Mouse (Mus musculus) liver, embryonic 14.5 days (tissue): ENCODE measurements at regions not wholly inside any gene's neighbourhood (a gene's known extent, or its start where the extent isn't known, plus 50 kb on each side); places are given as distances from the start of the nearest gene placed in this dataset.
"Not testable (repeated sequence)": the region's sequence is repeated elsewhere in the genome, so short reads cannot be mapped to it uniquely, and the experiment has no call there.

ENCODE experiments used
- ATAC-seq: fragments of 200-750 bp; cut with Nextera tagmentation; 2 replicates; pipeline ENCODE4 v1.8.0; 2017; ENCODE audit warnings: moderate number of reproducible peaks, mild to moderate bottlenecking, moderate library complexity; ENCODE audit not compliant: insufficient read depth
- DNase-seq, 3 experiments: peaks; one replicate each; pipeline ENCODE4 v3.0.0-alpha.2; 2012 to 2013; ENCODE audit warnings: low read depth in 3 of 3, low spot score in 3 of 3
- H3K27ac ChIP-seq: fragments of 300-500 bp; sonication (generic); 2 replicates; pipeline ENCODE4 v1.5.1; 2014; ENCODE audit warnings: moderate library complexity, mild to moderate bottlenecking, control low read depth, inconsistent platforms
- H3K27me3 ChIP-seq: fragments of 300-500 bp; sonication (generic); 2 replicates; pipeline ENCODE4 v1.6.1; 2014; ENCODE audit warnings: mild to moderate bottlenecking, low read length, moderate library complexity; ENCODE audit not compliant: control insufficient read depth, insufficient read depth
- H3K36me3 ChIP-seq: fragments of 300-500 bp; sonication (generic); replicated peaks from 2 replicates; pipeline ENCODE4 v1.6.1; 2014; ENCODE audit warnings: low read depth; ENCODE audit not compliant: control insufficient read depth, insufficient read depth
- H3K4me1 ChIP-seq, 2 experiments: fragments of 200-500 bp in 1 of 2; fragments of 300-500 bp in 1 of 2; sonication (generic) in 1 of 2; replicated peaks; 2 replicates each; pipeline ENCODE4 v1.6.1; 2012 to 2014; ENCODE audit warnings: antibody characterized with exemption in 1 of 2, inconsistent platforms in 1 of 2, low read length in 1 of 2; ENCODE audit not compliant: control insufficient read depth in 2 of 2, insufficient read depth in 2 of 2
- H3K4me2 ChIP-seq: fragments of 300-500 bp; sonication (generic); 2 replicates; pipeline ENCODE4 v1.6.1; 2014; ENCODE audit warnings: low read depth, mild to moderate bottlenecking, control low read depth, moderate library complexity
- H3K4me3 ChIP-seq, 2 experiments: fragments of 200-500 bp in 1 of 2; fragments of 300-500 bp in 1 of 2; sonication (generic) in 1 of 2; 2 replicates each; pipeline ENCODE4 v1.5.1; 2012 to 2014; ENCODE audit warnings: low read depth in 2 of 2, low read length in 2 of 2, mild to moderate bottlenecking in 2 of 2, control low read depth in 1 of 2, inconsistent platforms in 1 of 2, moderate library complexity in 1 of 2; ENCODE audit not compliant: insufficient read depth in 1 of 2
- H3K9ac ChIP-seq: fragments of 300-500 bp; sonication (generic); replicated peaks from 2 replicates; pipeline ENCODE4 v1.6.1; 2014; ENCODE audit warnings: mild to moderate bottlenecking, control low read depth, moderate library complexity
- H3K9me3 ChIP-seq: fragments of 300-500 bp; sonication (generic); 2 replicates; pipeline ENCODE4 v1.6.1; 2016; ENCODE audit warnings: low read length, mixed read lengths; ENCODE audit not compliant: control insufficient read depth
- CTCF ChIP-seq: IDR thresholded peaks from 2 replicates; pipeline ENCODE4 v1.5.1; 2016; ENCODE audit warnings: antibody characterized with exemption, low read depth, control low read depth
- EP300 ChIP-seq: IDR thresholded peaks from 2 replicates; pipeline ENCODE4 v1.6.1; 2016; ENCODE audit warnings: antibody characterized with exemption, low read depth
- WGBS: fragments of 180-500 bp; shearing (Covaris S2); extraction: QIAGEN DNeasy Blood & Tissue Kit; methylation state at CpG from one replicate; pipeline ENCODE4 v1.1.7; 2014; ENCODE audit not compliant: insufficient replicate concordance; 5-methylcytosine and 5-hydroxymethylcytosine counted together

DNA sequence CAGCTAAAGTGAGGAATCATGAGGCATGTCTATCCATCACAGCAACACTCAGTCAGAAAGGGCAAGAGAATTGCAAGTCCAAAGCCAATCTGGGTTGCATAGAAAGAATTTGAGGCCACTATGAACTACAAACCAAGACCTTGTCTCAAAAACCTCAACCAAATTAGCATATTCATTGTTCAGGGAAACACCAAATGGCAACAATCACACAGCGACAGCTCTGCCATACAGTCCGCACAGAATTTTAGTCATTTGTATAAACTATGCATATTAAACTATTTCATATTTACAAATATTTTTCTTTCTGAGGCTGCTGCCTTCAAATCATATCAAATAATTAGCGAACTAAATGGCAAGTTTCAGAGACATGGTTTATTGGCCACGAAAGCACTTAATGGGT is 709.6 kb downstream of the Efna5 start:
- DNase-seq: no peak
- Histone ChIP-seq H3K4me1 (no peaks in the 10 kb centered on the region), H3K27me3 (no peaks in the 10 kb centered on the region), H3K4me2 (no peak overlapping the region), H3K9me3 (no peaks in the 10 kb centered on the region), H3K36me3 (no peaks in the 10 kb centered on the region), H3K27ac (no peak overlapping the region), H3K4me3 (no peak overlapping the region), H3K9ac (no peak overlapping the region)
- 64% methylated on average over 4 of the region's 4 CpGs for WGBS
- TF ChIP-seq CTCF (no peak), EP300 (no peak)
- no peak for ATAC-seq

DNA sequence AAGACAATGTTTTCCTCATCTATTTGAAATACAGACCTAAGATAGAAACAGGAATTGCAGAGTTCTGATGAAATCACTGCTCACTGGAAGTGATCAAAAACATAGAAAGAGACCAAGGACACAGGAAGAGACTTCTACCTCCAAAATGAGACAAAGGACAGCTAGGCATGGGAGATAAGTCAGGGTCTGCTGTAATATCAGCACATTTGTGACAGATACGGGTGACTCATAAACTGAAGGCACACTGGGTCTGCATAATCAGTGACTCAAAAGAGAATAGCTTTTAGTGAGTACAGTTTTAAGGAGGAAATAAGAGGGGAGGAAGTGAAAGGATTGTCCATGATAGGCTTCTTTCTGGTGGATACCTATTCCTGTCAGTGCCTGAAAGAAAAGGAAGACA is 719.7 kb downstream of the Efna5 start:
- no peak overlapping the region for H3K4me3 ChIP-seq
- H3K4me2 ChIP-seq: no peak overlapping the region
- 45% methylated on average over 1 of the region's 1 CpGs for WGBS
- no peaks in the 10 kb centered on the region for H3K27me3 ChIP-seq
- DNase-seq (no peak), ATAC-seq (no peak)
- TF ChIP-seq EP300 (no peak), CTCF (no peak)
- no peaks in the 10 kb centered on the region for H3K4me1 ChIP-seq
- H3K9me3 ChIP-seq: no peaks in the 10 kb centered on the region
- H3K27ac ChIP-seq: no peak overlapping the region
- H3K9ac ChIP-seq: no peak overlapping the region
- H3K36me3 ChIP-seq: no peaks in the 10 kb centered on the region

DNA sequence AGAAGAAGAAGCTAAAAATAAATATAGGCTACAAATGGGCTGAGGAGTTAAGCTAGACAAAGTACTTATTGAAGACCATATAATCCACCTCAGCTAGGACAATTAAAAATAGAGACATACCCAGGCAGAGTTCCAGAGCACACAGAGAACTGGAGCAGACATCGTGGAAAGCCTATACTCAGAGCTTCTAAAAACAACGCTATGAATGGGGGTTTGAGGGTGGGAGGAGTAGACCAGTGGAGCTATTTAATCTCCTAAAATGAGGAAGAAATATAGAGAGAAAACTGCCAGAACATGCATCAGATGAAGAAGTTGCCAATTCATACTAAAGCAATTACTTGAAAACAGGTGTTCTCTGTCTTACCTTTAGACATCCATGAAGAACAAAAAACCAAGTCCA is 720.8 kb downstream of the Efna5 start:
- TF ChIP-seq CTCF: no peak
- TF ChIP-seq EP300: no peak
- Histone ChIP-seq H3K4me3 (no peak overlapping the region), H3K9ac (no peak overlapping the region), H3K9me3 (no peaks in the 10 kb centered on the region), H3K4me2 (no peak overlapping the region), H3K27ac (no peak overlapping the region), H3K27me3 (no peaks in the 10 kb centered on the region), H3K36me3 (no peaks in the 10 kb centered on the region), H3K4me1 (no peaks in the 10 kb centered on the region)
- no peak for ATAC-seq
- DNase-seq: no peak
- WGBS: 55% methylated on average over 2 of the region's 2 CpGs

- Histone ChIP-seq H3K9ac (no peak overlapping the region), H3K9me3 (no peaks in the 10 kb centered on the region), H3K36me3 (no peaks in the 10 kb centered on the region), H3K4me1 (no peaks in the 10 kb centered on the region), H3K27me3 (no peaks in the 10 kb centered on the region), H3K4me2 (no peak overlapping the region), H3K4me3 (no peak overlapping the region), H3K27ac (no peak overlapping the region)
- DNase-seq (no peak), ATAC-seq (no peak)
- no peak for TF ChIP-seq EP300
- no peak for TF ChIP-seq CTCF
- 58% methylated on average over 3 of the region's 3 CpGs for WGBS
Observed at GRCm38 (mm10) chr17:62135050-62135449, 746.1 kb downstream of the Efna5 start.

DNA sequence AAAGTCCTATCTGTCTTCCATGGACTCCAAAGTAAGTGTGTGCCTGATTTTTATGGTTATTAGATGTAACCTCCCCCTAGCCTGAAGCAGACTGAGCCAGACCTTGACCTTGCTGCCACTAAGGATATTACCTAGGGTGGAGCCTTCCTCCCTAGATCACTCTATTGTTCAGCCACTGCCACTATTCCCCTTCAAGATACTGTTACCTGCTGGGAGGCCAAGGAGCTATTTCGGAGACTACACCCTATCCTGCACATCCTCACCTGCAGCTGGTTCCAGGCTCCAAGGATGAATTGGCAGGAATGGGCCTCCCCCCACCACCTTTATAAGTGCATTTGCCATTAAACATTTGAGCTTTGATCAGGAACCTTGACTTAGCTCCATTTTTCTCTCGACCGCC is 769.4 kb downstream of the Efna5 start:
- not testable (repeated sequence) for H3K4me3 ChIP-seq, H3K9me3 ChIP-seq, H3K27me3 ChIP-seq, H3K4me1 ChIP-seq, H3K27ac ChIP-seq, H3K9ac ChIP-seq, H3K4me2 ChIP-seq, H3K36me3 ChIP-seq, ATAC-seq, DNase-seq
- WGBS: 80% methylated on average over 3 of the region's 3 CpGs

DNA sequence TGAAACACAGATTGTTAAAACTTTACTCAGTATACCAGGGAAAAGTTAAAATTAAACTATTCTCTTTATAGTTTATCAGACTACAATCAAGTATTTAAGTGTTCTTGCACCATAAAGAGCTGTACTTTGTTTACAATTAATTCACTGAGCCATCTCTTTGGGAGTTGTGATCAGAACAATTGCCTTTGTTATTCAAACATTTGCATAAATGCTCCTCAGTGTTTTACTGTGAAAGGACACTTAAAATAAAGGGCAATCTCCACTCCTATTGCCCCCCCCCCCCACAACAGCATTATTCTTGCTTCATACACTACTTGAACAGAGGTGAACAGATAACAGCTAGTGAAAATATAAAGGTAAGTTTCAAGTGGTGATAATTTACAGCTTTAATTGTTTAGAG is 772.1 kb downstream of the Efna5 start:
- H3K36me3 ChIP-seq: no peaks in the 10 kb centered on the region
- H3K4me1 ChIP-seq: no peaks in the 10 kb centered on the region
- TF ChIP-seq EP300: no peak
- TF ChIP-seq CTCF: no peak
- no peak overlapping the region for H3K4me3 ChIP-seq
- H3K27me3 ChIP-seq: no peaks in the 10 kb centered on the region
- H3K9me3 ChIP-seq: no peaks in the 10 kb centered on the region
- ATAC-seq (no peak), DNase-seq (no peak)
- no peak overlapping the region for H3K9ac ChIP-seq
- no peak overlapping the region for H3K4me2 ChIP-seq
- H3K27ac ChIP-seq: no peak overlapping the region
